Mouse (Mus musculus) ES-Bruce4 (cell line): ENCODE data around the gene Ccdc63. TPM values are rescaled to one million over a fixed set of nuclear protein-coding genes. Genes with fewer than 3 reads are reported as not detected.
A peak's percentile ranks its signal among the peaks of the same experiment; 100 is the strongest.

Experiments
- H3K27ac ChIP-seq: 2 replicates; pipeline ENCODE4 v1.5.1; 2012; ENCODE audit warnings: low read length, inconsistent platforms; ENCODE audit not compliant: insufficient read depth
- H3K27me3 ChIP-seq: 2 replicates; pipeline ENCODE4 v1.6.1; 2012; ENCODE audit warnings: mild to moderate bottlenecking, low read length, inconsistent platforms; ENCODE audit not compliant: control insufficient read depth, poor library complexity, insufficient read depth, severe bottlenecking
- H3K36me3 ChIP-seq: 2 replicates; pipeline ENCODE4 v1.6.1; 2012; ENCODE audit warnings: inconsistent platforms, mild to moderate bottlenecking, low read length, moderate library complexity; ENCODE audit not compliant: control insufficient read depth, poor library complexity, insufficient read depth, severe bottlenecking
- H3K4me1 ChIP-seq: one replicate; pipeline ENCODE4 v1.8.1; 2011; ENCODE audit warnings: low read length; ENCODE audit not compliant: control insufficient read depth, insufficient read depth
- H3K4me3 ChIP-seq: 2 replicates; pipeline ENCODE4 v1.5.1; 2011; ENCODE audit warnings: low read depth, mild to moderate bottlenecking, low read length
- H3K9ac ChIP-seq: 2 replicates; pipeline ENCODE4 v1.6.1; 2012; ENCODE audit warnings: low read depth, mild to moderate bottlenecking, inconsistent platforms; ENCODE audit not compliant: poor library complexity, severe bottlenecking
- H3K9me3 ChIP-seq: replicated peaks from 2 replicates; pipeline ENCODE4 v1.6.1; 2012; ENCODE audit warnings: mild to moderate bottlenecking, low read length, inconsistent platforms; ENCODE audit not compliant: control insufficient read depth, poor library complexity, insufficient read depth, severe bottlenecking
- CTCF ChIP-seq: IDR thresholded peaks from one replicate; pipeline ENCODE4 v1.8.1; 2011; ENCODE audit warnings: low read depth, low read length
- EP300 ChIP-seq: IDR thresholded peaks from 2 replicates; pipeline ENCODE4 v1.6.1; 2011; ENCODE audit warnings: low read depth, low read length; ENCODE audit not compliant: insufficient read depth
- POLR2A ChIP-seq: IDR thresholded peaks from one replicate; pipeline ENCODE4 v1.8.1; 2011; ENCODE audit warnings: low read length; ENCODE audit not compliant: insufficient read depth
- polyA plus RNA-seq: library from polyadenylated mRNA; stranded (reverse); fragments of >200 nt; gene quantifications from 2 replicates; pipeline ENCODE4 v1.2.4, GENCODE M21; 2011; ENCODE audit warnings: low read depth; ENCODE audit not compliant: missing spikeins, insufficient read depth, insufficient read length

The Ccdc63 gene
- polyA plus RNA-seq, 1 experiment = 3.0 TPM

GRCm38 (mm10) chr5:122175961-122176360 lies 35.3 kb upstream of the Ccdc63 start:
- H3K9me3 ChIP-seq = no peaks in the 10 kb centered on the region
- TF ChIP-seq POLR2A (no peak), CTCF (no peak), EP300 (no peak)
- peaks cover 34% of the 10 kb centered on the region for H3K36me3 ChIP-seq
- peak overlapping the region; percentile 57 for H3K27ac ChIP-seq
- no peaks in the 10 kb centered on the region for H3K27me3 ChIP-seq
- H3K4me3 ChIP-seq = no peak overlapping the region
- H3K4me1 ChIP-seq = peaks cover 4% of the 10 kb centered on the region
- H3K9ac ChIP-seq = no peak overlapping the region

GRCm38 (mm10) chr5:122175402-122175801 lies 34.8 kb upstream of the Ccdc63 start:
- Histone ChIP-seq H3K36me3 (peaks cover 39% of the 10 kb centered on the region), H3K27ac (peak overlapping the region; percentile 57), H3K4me1 (peaks cover 4% of the 10 kb centered on the region), H3K9me3 (no peaks in the 10 kb centered on the region), H3K27me3 (no peaks in the 10 kb centered on the region), H3K9ac (no peak overlapping the region), H3K4me3 (no peak overlapping the region)
- no peak for TF ChIP-seq EP300
- TF ChIP-seq CTCF = no peak
- TF ChIP-seq POLR2A = no peak

GRCm38 (mm10) chr5:122171058-122171457 lies 30.4 kb upstream of the Ccdc63 start:
- peaks cover 73% of the 10 kb centered on the region for H3K36me3 ChIP-seq

GRCm38 (mm10) chr5:122168344-122169069 lies 27.9 kb upstream of the Ccdc63 start:
- Histone ChIP-seq H3K27me3 (no peaks in the 10 kb centered on the region), H3K27ac (no peak overlapping the region), H3K4me1 (peaks cover 5% of the 10 kb centered on the region), H3K9ac (no peak overlapping the region), H3K4me3 (no peak overlapping the region), H3K9me3 (no peaks in the 10 kb centered on the region), H3K36me3 (peaks cover 91% of the 10 kb centered on the region)
- TF ChIP-seq POLR2A (no peak), CTCF (no peak), EP300 (no peak)

More at GRCm38 (mm10) chr5:122171058-122171457, 30.4 kb upstream of the Ccdc63 start:
- H3K4me1 ChIP-seq = peaks cover 2% of the 10 kb centered on the region
- no peaks in the 10 kb centered on the region for H3K27me3 ChIP-seq
- H3K9me3 ChIP-seq = no peaks in the 10 kb centered on the region
- no peak overlapping the region for H3K9ac ChIP-seq
- H3K4me3 ChIP-seq = no peak overlapping the region
- H3K27ac ChIP-seq = no peak overlapping the region
- TF ChIP-seq CTCF (no peak), POLR2A (no peak), EP300 (no peak)

GRCm38 (mm10) chr5:122166636-122167161 lies 26.1 kb upstream of the Ccdc63 start:
- H3K4me1 ChIP-seq = peaks cover 10% of the 10 kb centered on the region
- no peak for TF ChIP-seq POLR2A
- 0 out of 2 replicates have a peak overlapping the region, but pooled peaks have one; percentile 9 for H3K27ac ChIP-seq
- no peak overlapping the region for H3K4me3 ChIP-seq
- no peak overlapping the region for H3K9ac ChIP-seq
- H3K36me3 ChIP-seq = peaks cover 88% of the 10 kb centered on the region
- H3K9me3 ChIP-seq = no peaks in the 10 kb centered on the region
- H3K27me3 ChIP-seq = no peaks in the 10 kb centered on the region

GRCm38 (mm10) chr5:122165233-122165915 lies 24.8 kb upstream of the Ccdc63 start:
- H3K27ac ChIP-seq = no peak overlapping the region
- peaks cover 83% of the 10 kb centered on the region for H3K36me3 ChIP-seq
- no peaks in the 10 kb centered on the region for H3K27me3 ChIP-seq
- no peak overlapping the region for H3K9ac ChIP-seq
- H3K9me3 ChIP-seq = no peaks in the 10 kb centered on the region
- no peak overlapping the region for H3K4me3 ChIP-seq
- TF ChIP-seq POLR2A (no peak), EP300 (no peak), CTCF (no peak)
- H3K4me1 ChIP-seq = peaks cover 10% of the 10 kb centered on the region
